Mouse (Mus musculus) kidney, embryonic 14.5 days (tissue): ENCODE data around the gene Olfr228. TPM values are rescaled to one million over a fixed set of nuclear protein-coding genes. Genes with fewer than 3 reads are reported as not detected.
"Not testable (repeated sequence)": the region's sequence is repeated elsewhere in the genome, so short reads cannot be mapped to it uniquely, and the experiment has no call there.

Source experiments
- ATAC-seq: fragments of 200-750 bp; cut with Nextera tagmentation; 2 replicates; pipeline ENCODE4 v1.8.0; 2017; ENCODE audit warnings: moderate number of reproducible peaks, mild to moderate bottlenecking, moderate TSS enrichment, moderate library complexity; ENCODE audit not compliant: low FRiP score, low TSS enrichment
- H3K27ac ChIP-seq: fragments of 300-500 bp; sonication (generic); 2 replicates; pipeline ENCODE4 v1.5.1; 2014; ENCODE audit warnings: low read depth, mild to moderate bottlenecking, low read length, moderate library complexity, mixed read lengths
- H3K27me3 ChIP-seq: fragments of 300-500 bp; sonication (generic); 2 replicates; pipeline ENCODE4 v1.6.1; 2014; ENCODE audit warnings: mild to moderate bottlenecking, low read length; ENCODE audit not compliant: control insufficient read depth, insufficient read depth
- H3K36me3 ChIP-seq: fragments of 300-500 bp; sonication (generic); 2 replicates; pipeline ENCODE4 v1.6.1; 2014; ENCODE audit warnings: low read length, mixed read lengths; ENCODE audit not compliant: control insufficient read depth, insufficient read depth
- H3K4me1 ChIP-seq: fragments of 300-500 bp; sonication (generic); 2 replicates; pipeline ENCODE4 v1.6.1; 2014; ENCODE audit warnings: low read length, mixed read lengths; ENCODE audit not compliant: control insufficient read depth, insufficient read depth
- H3K4me2 ChIP-seq: fragments of 300-500 bp; sonication (generic); replicated peaks from 2 replicates; pipeline ENCODE4 v1.6.1; 2014; ENCODE audit warnings: low read depth, mild to moderate bottlenecking, low read length
- H3K4me3 ChIP-seq: fragments of 300-500 bp; sonication (generic); 2 replicates; pipeline ENCODE4 v1.5.1; 2014; ENCODE audit warnings: mild to moderate bottlenecking, low read length
- H3K9ac ChIP-seq: fragments of 300-500 bp; sonication (generic); 2 replicates; pipeline ENCODE4 v1.6.1; 2014; ENCODE audit warnings: low read depth, mild to moderate bottlenecking, low read length, moderate library complexity
- H3K9me3 ChIP-seq: fragments of 300-500 bp; sonication (generic); 2 replicates; pipeline ENCODE4 v1.6.1; 2016; ENCODE audit warnings: low read length; ENCODE audit not compliant: control insufficient read depth
- WGBS: fragments of 180-500 bp; shearing (Covaris S2); extraction: QIAGEN DNeasy Blood & Tissue Kit; methylation state at CpG from one replicate; pipeline ENCODE4 v1.1.7; 2014; 5-methylcytosine and 5-hydroxymethylcytosine counted together
- polyA plus RNA-seq: library from polyadenylated mRNA; unstranded; fragments of >200 nt; fragmentation: Nextera tagmentation; extraction: Ambion mirVana; gene quantifications from 2 replicates; pipeline ENCODE4 v1.2.1, GENCODE M21; 2014

The Olfr228 gene
- not detected in 2 replicates for polyA plus RNA-seq

- Histone ChIP-seq H3K4me1 (no peaks in the 10 kb centered on the region), H3K4me3 (no peak within 1 kb of the TSS), H3K4me2 (no peak within 1 kb of the TSS), H3K36me3 (no peaks in the 10 kb centered on the region), H3K9me3 (no peaks in the 10 kb centered on the region), H3K27ac (no peak within 1 kb of the TSS), H3K27me3 (no peaks in the 10 kb centered on the region), H3K9ac (no peak within 1 kb of the TSS)
- 35% methylated on average over 1 of the region's 1 CpGs for WGBS
- no peak for ATAC-seq
Measured at GRCm38 (mm10) chr2:86487286-86487685, at the start of gene Olfr228. Gene Olfr228, minus strand, starts transcription at chr2:86487386.

GRCm38 (mm10) chr2:86530991-86531390 lies 43.8 kb upstream of the Olfr228 start:
- H3K4me3 ChIP-seq, result no peak overlapping the region
- no peaks in the 10 kb centered on the region for H3K4me1 ChIP-seq
- no peak overlapping the region for H3K9ac ChIP-seq
- H3K4me2 ChIP-seq, result no peak overlapping the region
- 78% methylated on average over 1 of the region's 1 CpGs for WGBS
- no peak for ATAC-seq
- no peaks in the 10 kb centered on the region for H3K9me3 ChIP-seq
- no peaks in the 10 kb centered on the region for H3K27me3 ChIP-seq
- no peak overlapping the region for H3K27ac ChIP-seq
- no peaks in the 10 kb centered on the region for H3K36me3 ChIP-seq

GRCm38 (mm10) chr2:86508161-86508560 lies 21.0 kb upstream of the Olfr228 start, which contains the start of gene Olfr1076:
Gene Olfr1076, plus strand, starts transcription at chr2:86508461.
- Histone ChIP-seq H3K27me3 (no peaks in the 10 kb centered on the region), H3K36me3 (no peaks in the 10 kb centered on the region), H3K4me1 (no peaks in the 10 kb centered on the region), H3K9me3 (no peaks in the 10 kb centered on the region), H3K4me3 (no peak within 1 kb of the TSS), H3K4me2 (no peak within 1 kb of the TSS), H3K27ac (no peak within 1 kb of the TSS), H3K9ac (no peak within 1 kb of the TSS)
- whole genome bisulfite sequencing, result 90% methylated on average over 1 of the region's 1 CpGs
- no peak for ATAC-seq

DNA sequence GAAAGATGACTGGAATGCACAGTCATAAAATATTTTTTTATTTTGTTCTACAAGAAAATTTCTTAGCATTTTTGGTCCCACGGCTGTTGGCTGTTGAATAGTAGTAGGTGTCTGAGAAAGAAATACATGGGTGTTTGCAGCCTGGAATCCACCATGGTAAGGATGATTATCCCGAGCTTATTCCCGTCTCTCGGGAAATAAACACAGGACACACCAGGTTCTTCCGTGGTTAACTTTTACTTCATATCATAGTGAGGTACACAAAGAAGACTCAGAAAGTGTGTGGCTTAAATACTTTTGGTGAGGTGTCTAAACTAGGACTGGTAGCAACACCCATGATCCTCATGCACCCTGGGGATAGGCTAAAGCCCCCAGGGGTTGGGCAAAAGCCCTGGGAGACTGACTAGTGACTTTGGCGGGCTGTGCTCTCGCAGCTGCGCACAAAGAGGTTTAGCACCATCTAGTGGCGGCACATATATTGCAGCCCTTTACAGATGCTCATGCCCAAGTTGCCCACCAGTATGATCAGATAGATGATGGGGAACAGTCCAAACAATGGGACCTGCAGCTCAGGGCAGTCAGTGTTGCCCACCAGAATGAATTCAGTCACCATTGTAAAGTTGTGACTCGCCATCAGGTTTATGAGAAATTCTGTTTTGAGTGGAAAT lies 22.6 kb downstream of the Olfr228 start:
- Histone ChIP-seq H3K4me1 (no peaks in the 10 kb centered on the region), H3K27ac (no peak overlapping the region), H3K4me2 (no peak overlapping the region), H3K27me3 (no peaks in the 10 kb centered on the region), H3K36me3 (no peaks in the 10 kb centered on the region), H3K4me3 (no peak overlapping the region), H3K9me3 (no peaks in the 10 kb centered on the region), H3K9ac (no peak overlapping the region)
- no peak for ATAC-seq
- whole genome bisulfite sequencing, result 40% methylated on average over 10 of the region's 10 CpGs

GRCm38 (mm10) chr2:86460434-86460833 lies 26.8 kb downstream of the Olfr228 start:
- 86% methylated on average over 1 of the region's 1 CpGs for WGBS
- Histone ChIP-seq H3K4me3 (no peak overlapping the region), H3K9ac (no peak overlapping the region), H3K27ac (no peak overlapping the region), H3K4me2 (no peak overlapping the region), H3K36me3 (no peaks in the 10 kb centered on the region), H3K27me3 (no peaks in the 10 kb centered on the region), H3K4me1 (no peaks in the 10 kb centered on the region), H3K9me3 (no peaks in the 10 kb centered on the region)
- ATAC-seq, result no peak

GRCm38 (mm10) chr2:86456169-86456568 lies 31.0 kb downstream of the Olfr228 start, which contains the start of gene Olfr1066:
Gene Olfr1066, minus strand, starts transcription at chr2:86456269.
- 94% methylated on average over 1 of the region's 1 CpGs for WGBS
- Histone ChIP-seq H3K27ac (no peak within 1 kb of the TSS), H3K36me3 (no peaks in the 10 kb centered on the region), H3K4me1 (no peaks in the 10 kb centered on the region), H3K9ac (no peak within 1 kb of the TSS), H3K27me3 (no peaks in the 10 kb centered on the region), H3K4me2 (no peak within 1 kb of the TSS), H3K9me3 (no peaks in the 10 kb centered on the region), H3K4me3 (no peak within 1 kb of the TSS)
- ATAC-seq, result no peak

GRCm38 (mm10) chr2:86450491-86450890 lies 36.7 kb downstream of the Olfr228 start, which contains the start of gene Olfr1065:
Gene Olfr1065, minus strand, starts transcription at chr2:86450591.
- WGBS, result no CpG with 5 or more reads among the region's 1 CpGs

DNA sequence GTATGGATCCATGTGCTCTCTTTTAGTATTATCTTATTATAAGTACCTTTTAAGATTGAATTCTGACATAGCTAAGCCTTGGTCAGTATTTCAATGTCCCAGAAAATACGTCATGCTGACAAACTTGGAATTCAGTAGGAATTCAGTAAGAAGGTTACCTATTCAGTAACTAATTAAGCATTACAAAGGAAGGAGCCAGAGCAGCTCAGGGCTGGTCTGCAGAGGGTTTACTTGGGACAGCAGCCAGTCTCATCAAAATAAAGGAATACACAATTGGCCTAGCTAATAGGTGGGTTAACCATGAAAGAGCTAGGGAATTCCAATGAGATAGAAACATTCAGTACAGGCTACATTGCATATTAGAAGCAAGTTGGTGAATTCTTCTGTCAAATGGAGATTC lies 45.1 kb downstream of the Olfr228 start:
- ATAC-seq, result not testable (repeated sequence)

More at GRCm38 (mm10) chr2:86450491-86450890, 36.7 kb downstream of the Olfr228 start, which contains the start of gene Olfr1065:
- not testable (repeated sequence) for H3K27me3 ChIP-seq, H3K4me2 ChIP-seq, H3K4me3 ChIP-seq, H3K9ac ChIP-seq, ATAC-seq, H3K27ac ChIP-seq, H3K9me3 ChIP-seq, H3K36me3 ChIP-seq, H3K4me1 ChIP-seq

More for the DNA sequence above, 45.1 kb downstream of the Olfr228 start:
- WGBS, result 80% methylated on average over 1 of the region's 1 CpGs
- not testable (repeated sequence) for H3K27ac ChIP-seq, H3K4me1 ChIP-seq, H3K4me2 ChIP-seq, H3K36me3 ChIP-seq, H3K27me3 ChIP-seq, H3K4me3 ChIP-seq, H3K9me3 ChIP-seq, H3K9ac ChIP-seq
